Mouse (Mus musculus) olfactory bulb, adult 2 months (tissue): ENCODE data around the gene Tgfbr2.

Experiments used
- CTCF ChIP-seq: fragments of 200-500 bp; IDR thresholded peaks from 2 replicates; pipeline ENCODE4 v1.5.1; 2012; ENCODE audit warnings: low read depth, mild to moderate bottlenecking, low read length, moderate library complexity; ENCODE audit not compliant: insufficient read depth
- POLR2A ChIP-seq: fragments of 200-500 bp; IDR thresholded peaks from 2 replicates; pipeline ENCODE4 v1.6.1; 2012; ENCODE audit warnings: mild to moderate bottlenecking, low read depth, low read length, moderate library complexity; ENCODE audit not compliant: insufficient read depth

GRCm38 (mm10) chr9:116212915-116213619 lies 37.9 kb upstream of the Tgfbr2 start:
- no peak for TF ChIP-seq CTCF
- no peak for TF ChIP-seq POLR2A
